Mouse (Mus musculus) lung, adult 18-20 months (tissue): ENCODE measurements around the gene Ssbp4.

Source experiments
- DNase-seq, 2 experiments: peaks; one replicate each; pipeline ENCODE4 v3.0.0; 2022; ENCODE audit warnings: mixed read lengths in 2 of 2

Gene Ssbp4

GRCm38 (mm10) chr8:70608749-70609367, at the start of gene Ssbp4:
TSS of gene Ssbp4 (minus strand) at chr8:70608872.
- no peak for DNase-seq

GRCm38 (mm10) chr8:70657739-70658138, 49.1 kb upstream of the Ssbp4 start:
- no peak for DNase-seq

- DNase-seq, result no peak
Measured at GRCm38 (mm10) chr8:70657214-70657613, 48.5 kb upstream of the Ssbp4 start.

- DNase-seq, result no peak
Measured at GRCm38 (mm10) chr8:70656193-70656790, 47.6 kb upstream of the Ssbp4 start.

GRCm38 (mm10) chr8:70655469-70655868, 46.8 kb upstream of the Ssbp4 start:
- DNase-seq, result no peak

- DNase-seq, result peak in 1 of 2 experiments; percentile 4
Measured at GRCm38 (mm10) chr8:70654121-70654520, 45.4 kb upstream of the Ssbp4 start.

- peak; percentile 74 to 76 for DNase-seq
Measured at GRCm38 (mm10) chr8:70653226-70653625, 44.6 kb upstream of the Ssbp4 start.

GRCm38 (mm10) chr8:70650351-70650750, 41.7 kb upstream of the Ssbp4 start:
- no peak for DNase-seq

- peak; percentile 88 to 93 for DNase-seq
Measured at GRCm38 (mm10) chr8:70649324-70649723, 40.7 kb upstream of the Ssbp4 start.

GRCm38 (mm10) chr8:70648921-70649320, 40.2 kb upstream of the Ssbp4 start:
- DNase-seq, result no peak

- no peak for DNase-seq
Measured at GRCm38 (mm10) chr8:70648164-70648442, 39.4 kb upstream of the Ssbp4 start.

- no peak for DNase-seq
Measured at GRCm38 (mm10) chr8:70647343-70648163, 38.9 kb upstream of the Ssbp4 start.

GRCm38 (mm10) chr8:70646775-70647174, 38.1 kb upstream of the Ssbp4 start:
- DNase-seq, result no peak

- DNase-seq, result no peak
Measured at GRCm38 (mm10) chr8:70646369-70646768, 37.7 kb upstream of the Ssbp4 start.

GRCm38 (mm10) chr8:70645501-70646224, 37.0 kb upstream of the Ssbp4 start:
- DNase-seq, result peak; percentile 58 to 64

GRCm38 (mm10) chr8:70644065-70644464, 35.4 kb upstream of the Ssbp4 start:
- DNase-seq, result no peak

- no peak for DNase-seq
Measured at GRCm38 (mm10) chr8:70643019-70643418, 34.3 kb upstream of the Ssbp4 start.

- DNase-seq, result no peak
Measured at GRCm38 (mm10) chr8:70638752-70639151, 30.1 kb upstream of the Ssbp4 start.

- no peak for DNase-seq
Measured at GRCm38 (mm10) chr8:70636838-70637237, 28.2 kb upstream of the Ssbp4 start.

- DNase-seq, result no peak
Measured at GRCm38 (mm10) chr8:70635527-70635926, 26.9 kb upstream of the Ssbp4 start.

- peak; percentile 86 to 90 for DNase-seq
Measured at GRCm38 (mm10) chr8:70634066-70634465, 25.4 kb upstream of the Ssbp4 start.

- DNase-seq, result no peak
Measured at GRCm38 (mm10) chr8:70632346-70632892, 23.7 kb upstream of the Ssbp4 start, which contains the start of gene Gdf15. TSS of gene Gdf15 (minus strand) at chr8:70632456.

GRCm38 (mm10) chr8:70631436-70631835, 22.8 kb upstream of the Ssbp4 start:
- DNase-seq, result peak; percentile 62 to 69
